Mouse (Mus musculus) telencephalon, adult 2 months (tissue): ENCODE results near the gene Olfr410.

Experiments
- DNase-seq: peaks from one replicate; pipeline ENCODE4 v3.0.0-alpha.2; 2011; ENCODE audit warnings: low read depth, low spot score

Olfr410 gene

GRCm38 (mm10) chr11:74337931-74338330 lies at the start of gene Olfr410:
Gene Olfr410 (minus strand): TSS chr11:74338031.
- no peak for DNase-seq

- DNase-seq: no peak
Measured at GRCm38 (mm10) chr11:74387203-74387602, 49.4 kb upstream of the Olfr410 start.

GRCm38 (mm10) chr11:74385674-74386073 lies 47.8 kb upstream of the Olfr410 start:
- DNase-seq: no peak

GRCm38 (mm10) chr11:74379166-74379873 lies 41.5 kb upstream of the Olfr410 start:
- no peak for DNase-seq

- DNase-seq: peak; percentile 58
Measured at GRCm38 (mm10) chr11:74376847-74377246, 39.0 kb upstream of the Olfr410 start.

GRCm38 (mm10) chr11:74371393-74372100 lies 33.7 kb upstream of the Olfr410 start:
- DNase-seq: peak; percentile 33

GRCm38 (mm10) chr11:74361769-74362168 lies 23.9 kb upstream of the Olfr410 start, which contains the start of gene Olfr412:
Gene Olfr412 (plus strand): TSS chr11:74362069.
- DNase-seq: no peak

GRCm38 (mm10) chr11:74352550-74352949 lies 14.7 kb upstream of the Olfr410 start, which contains the start of gene Olfr411:
Gene Olfr411 (minus strand): TSS chr11:74352650.
- DNase-seq: no peak

- DNase-seq: no peak
Measured at GRCm38 (mm10) chr11:74328781-74329180, 9.1 kb downstream of the Olfr410 start.

- DNase-seq: no peak
Measured at GRCm38 (mm10) chr11:74326044-74326443, 11.8 kb downstream of the Olfr410 start.

GRCm38 (mm10) chr11:74287256-74287655 lies 50.6 kb downstream of the Olfr410 start:
- no peak for DNase-seq

- no peak for DNase-seq
Measured at GRCm38 (mm10) chr11:74283436-74283835, 54.4 kb downstream of the Olfr410 start, which contains the start of gene Olfr59. Gene Olfr59 (plus strand): TSS chr11:74283736.
